Mouse (Mus musculus): ENCODE results near the gene Bcl2l11. TPM values are rescaled to one million over a fixed set of nuclear protein-coding genes. Genes with fewer than 3 reads are reported as not detected.

Bcl2l11 gene
- polyA plus RNA-seq, 1 experiment from 2014 or later, result 8.8 TPM

GRCm38 (mm10) chr2:128132635-128133034 is 6.8 kb downstream of the Bcl2l11 start:
- Histone ChIP-seq H3K9ac (replicated peaks; ENCODE audit: low read depth, low read length) (no peak overlapping the region), H3K4me3 (replicated peaks; ENCODE audit: low read length) (no peak overlapping the region), H3K9me3 (ENCODE audit: control insufficient read depth, low read length) (no peaks in the 10 kb centered on the region), H3K27ac (ENCODE audit: low read length) (no peak overlapping the region), H3K27me3 (replicated peaks; ENCODE audit: control insufficient read depth, insufficient read depth, low read length) (no peaks in the 10 kb centered on the region), H3K4me1 (replicated peaks; ENCODE audit: control insufficient read depth, insufficient read depth, low read length) (peaks cover 13% of the 10 kb centered on the region; the same call in 1 of the 2 replicates), H3K36me3 (ENCODE audit: control insufficient read depth, insufficient read depth) (no peaks in the 10 kb centered on the region), H3K4me2 (ENCODE audit: low read length) (no peak overlapping the region)
- 94% methylated on average over 5 of the region's 5 CpGs for WGBS
- ATAC-seq, result no peak

- H3K9me3 ChIP-seq (ENCODE audit: control insufficient read depth, low read length), result no peaks in the 10 kb centered on the region
- H3K9ac ChIP-seq (replicated peaks; ENCODE audit: low read depth, low read length), result no peak overlapping the region
- no peak for ATAC-seq
Measured at GRCm38 (mm10) chr2:128133865-128134264, 8.0 kb downstream of the Bcl2l11 start.

GRCm38 (mm10) chr2:128134474-128134873 is 8.6 kb downstream of the Bcl2l11 start:
- WGBS, result 88% methylated on average over 5 of the region's 5 CpGs
- Histone ChIP-seq H3K4me3 (replicated peaks; ENCODE audit: low read length) (no peak overlapping the region), H3K27me3 (replicated peaks; ENCODE audit: control insufficient read depth, insufficient read depth, low read length) (no peaks in the 10 kb centered on the region), H3K4me2 (ENCODE audit: low read length) (no peak overlapping the region), H3K36me3 (ENCODE audit: control insufficient read depth, insufficient read depth) (no peaks in the 10 kb centered on the region), H3K9ac (replicated peaks; ENCODE audit: low read depth, low read length) (no peak overlapping the region), H3K9me3 (ENCODE audit: control insufficient read depth, low read length) (no peaks in the 10 kb centered on the region), H3K27ac (ENCODE audit: low read length) (no peak overlapping the region), H3K4me1 (replicated peaks; ENCODE audit: control insufficient read depth, insufficient read depth, low read length) (peaks cover 19% of the 10 kb centered on the region)
- ATAC-seq, result no peak

More at GRCm38 (mm10) chr2:128133865-128134264, 8.0 kb downstream of the Bcl2l11 start:
- H3K27ac ChIP-seq (ENCODE audit: low read length), result no peak overlapping the region
- H3K4me1 ChIP-seq (replicated peaks; ENCODE audit: control insufficient read depth, insufficient read depth, low read length), result peaks cover 13% of the 10 kb centered on the region
- no peaks in the 10 kb centered on the region for H3K36me3 ChIP-seq (ENCODE audit: control insufficient read depth, insufficient read depth)
- no peak overlapping the region for H3K4me3 ChIP-seq (replicated peaks; ENCODE audit: low read length)
- H3K27me3 ChIP-seq (replicated peaks; ENCODE audit: control insufficient read depth, insufficient read depth, low read length), result no peaks in the 10 kb centered on the region
- H3K4me2 ChIP-seq (ENCODE audit: low read length), result no peak overlapping the region

GRCm38 (mm10) chr2:128134948-128135347 is 9.1 kb downstream of the Bcl2l11 start:
- ATAC-seq, result no peak
- no peak overlapping the region for H3K27ac ChIP-seq (ENCODE audit: low read length)
- WGBS, result 73% methylated on average over 8 of the region's 8 CpGs
- H3K9me3 ChIP-seq (ENCODE audit: control insufficient read depth, low read length), result no peaks in the 10 kb centered on the region
- no peaks in the 10 kb centered on the region for H3K36me3 ChIP-seq (ENCODE audit: control insufficient read depth, insufficient read depth)
- H3K9ac ChIP-seq (replicated peaks; ENCODE audit: low read depth, low read length), result no peak overlapping the region
- no peak overlapping the region for H3K4me2 ChIP-seq (ENCODE audit: low read length)
- peaks cover 24% of the 10 kb centered on the region for H3K4me1 ChIP-seq (replicated peaks; ENCODE audit: control insufficient read depth, insufficient read depth, low read length)
- no peak overlapping the region for H3K4me3 ChIP-seq (replicated peaks; ENCODE audit: low read length)
- no peaks in the 10 kb centered on the region for H3K27me3 ChIP-seq (replicated peaks; ENCODE audit: control insufficient read depth, insufficient read depth, low read length)

GRCm38 (mm10) chr2:128136769-128137433 is 11.1 kb downstream of the Bcl2l11 start:
- H3K9ac ChIP-seq (replicated peaks; ENCODE audit: low read depth, low read length), result no peak overlapping the region

GRCm38 (mm10) chr2:128137480-128138276 is 11.8 kb downstream of the Bcl2l11 start:
- 61% methylated on average over 22 of the region's 22 CpGs for WGBS
- Histone ChIP-seq H3K4me1 (replicated peaks; ENCODE audit: control insufficient read depth, insufficient read depth, low read length) (peaks cover 28% of the 10 kb centered on the region), H3K36me3 (ENCODE audit: control insufficient read depth, insufficient read depth) (no peaks in the 10 kb centered on the region), H3K27ac (ENCODE audit: low read length) (no peak overlapping the region), H3K9ac (replicated peaks; ENCODE audit: low read depth, low read length) (no peak overlapping the region), H3K27me3 (replicated peaks; ENCODE audit: control insufficient read depth, insufficient read depth, low read length) (no peaks in the 10 kb centered on the region), H3K9me3 (ENCODE audit: control insufficient read depth, low read length) (no peaks in the 10 kb centered on the region), H3K4me2 (ENCODE audit: low read length) (no peak overlapping the region), H3K4me3 (replicated peaks; ENCODE audit: low read length) (no peak overlapping the region)
- ATAC-seq, result no peak

More at GRCm38 (mm10) chr2:128136769-128137433, 11.1 kb downstream of the Bcl2l11 start:
- Histone ChIP-seq H3K27me3 (replicated peaks; ENCODE audit: control insufficient read depth, insufficient read depth, low read length) (no peaks in the 10 kb centered on the region), H3K4me3 (replicated peaks; ENCODE audit: low read length) (no peak overlapping the region), H3K9me3 (ENCODE audit: control insufficient read depth, low read length) (no peaks in the 10 kb centered on the region), H3K4me2 (ENCODE audit: low read length) (no peak overlapping the region), H3K27ac (ENCODE audit: low read length) (no peak overlapping the region), H3K36me3 (ENCODE audit: control insufficient read depth, insufficient read depth) (no peaks in the 10 kb centered on the region), H3K4me1 (replicated peaks; ENCODE audit: control insufficient read depth, insufficient read depth, low read length) (peaks cover 28% of the 10 kb centered on the region)
- no peak for ATAC-seq
- WGBS, result 92% methylated on average over 16 of the region's 16 CpGs

GRCm38 (mm10) chr2:128138924-128139323 is 13.1 kb downstream of the Bcl2l11 start:
- Histone ChIP-seq H3K4me1 (replicated peaks; ENCODE audit: control insufficient read depth, insufficient read depth, low read length) (peaks cover 28% of the 10 kb centered on the region), H3K27me3 (replicated peaks; ENCODE audit: control insufficient read depth, insufficient read depth, low read length) (no peaks in the 10 kb centered on the region), H3K36me3 (ENCODE audit: control insufficient read depth, insufficient read depth) (no peaks in the 10 kb centered on the region), H3K4me3 (replicated peaks; ENCODE audit: low read length) (no peak overlapping the region), H3K4me2 (ENCODE audit: low read length) (no peak overlapping the region), H3K9ac (replicated peaks; ENCODE audit: low read depth, low read length) (no peak overlapping the region), H3K9me3 (ENCODE audit: control insufficient read depth, low read length) (no peaks in the 10 kb centered on the region), H3K27ac (ENCODE audit: low read length) (no peak overlapping the region)
- WGBS, result 37% methylated on average over 8 of the region's 8 CpGs
- peak; percentile 64 for ATAC-seq

- Histone ChIP-seq H3K4me2 (ENCODE audit: low read length) (peak overlapping the region; percentile 27), H3K9me3 (ENCODE audit: control insufficient read depth, low read length) (no peaks in the 10 kb centered on the region), H3K27me3 (replicated peaks; ENCODE audit: control insufficient read depth, insufficient read depth, low read length) (no peaks in the 10 kb centered on the region), H3K9ac (replicated peaks; ENCODE audit: low read depth, low read length) (no peak overlapping the region), H3K4me3 (replicated peaks; ENCODE audit: low read length) (no peak overlapping the region), H3K4me1 (replicated peaks; ENCODE audit: control insufficient read depth, insufficient read depth, low read length) (peaks cover 28% of the 10 kb centered on the region), H3K36me3 (ENCODE audit: control insufficient read depth, insufficient read depth) (no peaks in the 10 kb centered on the region), H3K27ac (ENCODE audit: low read length) (0 out of 2 replicates have a peak overlapping the region, but pooled peaks have one; percentile 2)
- peak; percentile 41; the same call in 1 of the 2 replicates for ATAC-seq
- 36% methylated on average over 15 of the region's 15 CpGs for WGBS
Measured at GRCm38 (mm10) chr2:128139781-128140180, 13.9 kb downstream of the Bcl2l11 start.

- no peaks in the 10 kb centered on the region for H3K36me3 ChIP-seq (ENCODE audit: control insufficient read depth, insufficient read depth)
- no peak overlapping the region for H3K9ac ChIP-seq (replicated peaks; ENCODE audit: low read depth, low read length)
- no peaks in the 10 kb centered on the region for H3K9me3 ChIP-seq (ENCODE audit: control insufficient read depth, low read length)
- H3K4me3 ChIP-seq (replicated peaks; ENCODE audit: low read length), result no peak overlapping the region
- no peak overlapping the region for H3K27ac ChIP-seq (ENCODE audit: low read length)
- peaks cover 28% of the 10 kb centered on the region for H3K4me1 ChIP-seq (replicated peaks; ENCODE audit: control insufficient read depth, insufficient read depth, low read length)
- peak overlapping the region; percentile 27; the same call in 1 of the 2 replicates for H3K4me2 ChIP-seq (ENCODE audit: low read length)
- no peak for ATAC-seq
- WGBS, result 85% methylated on average over 3 of the region's 3 CpGs
- no peaks in the 10 kb centered on the region for H3K27me3 ChIP-seq (replicated peaks; ENCODE audit: control insufficient read depth, insufficient read depth, low read length)
Measured at GRCm38 (mm10) chr2:128140183-128140582, 14.3 kb downstream of the Bcl2l11 start.
